Mouse (Mus musculus): ENCODE results near the gene Rap1gds1.

The Rap1gds1 gene

DNA sequence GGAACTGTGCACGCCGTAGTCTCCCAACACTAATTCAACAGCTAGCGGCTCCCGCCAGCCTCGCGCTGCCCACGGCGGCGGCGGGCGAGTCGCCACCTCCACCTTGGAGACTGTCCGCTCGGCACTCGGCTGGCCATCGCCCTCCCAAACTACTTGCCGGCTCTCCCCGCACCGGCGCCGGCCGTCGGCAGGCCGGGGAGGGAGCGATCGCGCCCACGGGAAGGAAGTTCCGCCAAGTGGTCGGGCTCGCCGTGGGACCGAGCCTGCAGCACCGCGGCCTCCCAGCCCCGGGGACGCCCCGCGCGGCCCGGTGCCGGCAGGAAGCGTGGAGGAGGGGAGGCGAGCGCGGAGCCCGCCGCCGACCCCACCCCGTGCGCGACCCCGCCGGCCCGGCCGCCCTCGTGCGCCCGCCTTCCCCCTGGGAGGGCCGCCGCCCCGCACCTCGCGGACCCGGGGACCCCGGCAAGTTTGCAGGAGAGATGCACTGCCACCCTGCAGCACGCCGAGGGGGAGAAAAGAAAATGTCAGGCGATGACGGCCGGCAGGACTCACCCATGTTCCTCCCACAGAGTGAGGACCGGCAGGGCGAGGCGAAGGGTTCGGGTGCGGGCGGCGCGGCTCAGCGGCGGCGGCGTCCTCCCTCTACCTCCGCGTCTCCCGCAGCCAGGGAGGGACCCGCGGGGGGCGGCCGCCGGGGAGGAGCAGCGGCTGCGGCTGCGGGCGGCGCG, at the start of gene Rap1gds1:
Gene Rap1gds1, minus strand, starts transcription at position 718 of the 728 bp plus-strand sequence.
- peak; percentile 27 to 47 for DNase-seq (ENCODE audit: low spot score in 2 of 2)

- no peak for DNase-seq (ENCODE audit: low spot score in 2 of 2)
These were observed 43.4 kb upstream of the Rap1gds1 start for GRCm38 (mm10) chr3:139118446-139118845.

DNA sequence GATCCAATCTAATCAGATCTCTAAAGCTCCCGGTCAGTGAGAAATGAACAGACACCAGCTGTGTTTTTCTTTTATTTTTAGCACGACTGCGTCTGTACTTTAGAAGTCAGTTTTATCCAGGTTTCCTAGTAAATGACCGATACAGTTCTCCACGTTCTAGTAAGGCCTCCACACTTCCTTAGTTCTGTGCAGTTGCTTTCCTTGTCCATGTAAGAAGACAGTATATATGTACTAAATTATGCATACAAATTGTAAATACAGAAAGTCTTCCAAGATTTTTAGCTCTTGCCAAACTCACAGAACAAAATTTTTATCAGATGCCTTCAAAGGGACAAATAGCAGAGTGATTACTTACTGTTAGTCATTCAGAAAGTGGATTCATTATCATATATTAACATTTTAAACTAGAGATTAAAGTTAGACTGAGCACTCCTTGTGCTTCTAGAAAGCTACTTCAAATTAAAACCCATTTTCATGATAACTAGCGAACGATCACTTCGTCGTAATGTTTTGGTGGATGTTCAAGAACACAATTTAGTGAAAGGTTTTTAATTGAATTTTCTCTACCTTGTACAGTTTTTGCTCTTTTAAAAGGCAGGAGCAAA, 41.8 kb upstream of the Rap1gds1 start:
- DNase-seq (ENCODE audit: low spot score in 2 of 2): no peak

DNA sequence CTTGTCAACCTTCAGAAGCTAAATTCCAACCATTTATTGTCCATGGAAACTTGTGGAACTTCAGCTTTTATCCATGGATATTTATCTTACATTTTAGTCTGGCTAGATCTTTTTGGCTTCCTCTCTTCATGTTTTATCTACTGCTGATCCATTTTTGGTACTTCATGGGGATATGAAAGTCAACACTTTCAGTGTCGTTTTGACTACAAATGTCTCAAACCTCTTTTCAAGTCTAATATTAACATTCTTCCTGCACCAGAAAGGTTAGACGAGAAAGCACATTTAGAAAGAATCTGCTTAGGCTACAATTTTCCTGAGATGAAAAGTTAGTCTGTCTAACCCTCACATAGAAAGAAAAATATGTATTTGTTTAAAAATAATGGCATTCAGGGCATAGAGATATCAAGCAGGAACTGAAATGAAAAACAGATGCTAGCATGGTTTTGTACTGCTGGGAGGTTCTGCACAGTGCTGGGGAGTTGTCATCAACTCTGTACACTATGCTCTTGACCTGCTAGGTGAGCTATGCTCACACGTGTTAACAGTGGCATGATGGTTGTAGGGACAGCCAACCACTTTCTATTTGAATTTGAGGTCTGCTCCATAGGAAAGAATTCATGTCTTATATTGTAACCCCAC, 37.5 kb upstream of the Rap1gds1 start:
- DNase-seq (ENCODE audit: low spot score in 2 of 2): no peak

GRCm38 (mm10) chr3:139111877-139112276, 36.9 kb upstream of the Rap1gds1 start:
- DNase-seq (ENCODE audit: low spot score in 2 of 2): no peak

DNA sequence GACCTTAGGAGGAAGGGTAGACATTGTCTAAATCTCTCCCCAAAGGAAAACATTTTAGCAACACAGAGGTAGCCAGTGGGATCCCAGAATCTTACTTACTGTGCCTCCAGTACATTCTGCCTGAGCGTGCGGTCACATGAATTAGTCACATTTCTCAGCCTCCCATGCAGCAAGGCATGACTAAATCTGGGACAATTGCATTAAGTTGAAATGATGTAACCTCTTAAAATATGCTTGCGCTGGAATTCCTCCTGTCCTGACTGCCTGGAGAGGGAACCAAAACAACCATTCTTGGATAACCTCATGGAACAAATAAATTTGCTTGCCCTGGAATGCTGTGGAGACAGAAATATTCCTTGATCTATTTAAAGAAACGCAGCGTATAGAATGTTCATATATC, 33.2 kb upstream of the Rap1gds1 start:
- DNase-seq (ENCODE audit: low spot score in 2 of 2): no peak

DNA sequence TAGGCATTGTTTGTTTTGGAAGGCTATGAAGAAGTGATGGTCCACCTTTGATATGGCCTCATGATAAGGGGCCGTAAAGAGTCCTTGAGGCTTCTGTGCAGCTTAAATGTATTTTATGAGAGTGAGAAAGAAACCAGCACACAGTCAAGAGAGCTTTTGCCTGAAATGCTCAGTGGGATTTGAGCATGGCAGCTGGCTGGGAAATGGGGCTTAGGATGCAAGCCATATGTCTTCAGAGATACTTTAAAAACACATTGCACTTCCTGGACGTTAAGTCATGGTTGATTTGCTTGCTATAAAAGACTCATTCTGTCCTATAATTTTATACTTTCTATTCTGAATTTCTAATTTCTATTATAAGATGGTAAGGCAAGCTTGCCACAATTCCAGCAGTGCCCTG, 28.9 kb upstream of the Rap1gds1 start:
- no peak for DNase-seq (ENCODE audit: low spot score in 2 of 2)

DNA sequence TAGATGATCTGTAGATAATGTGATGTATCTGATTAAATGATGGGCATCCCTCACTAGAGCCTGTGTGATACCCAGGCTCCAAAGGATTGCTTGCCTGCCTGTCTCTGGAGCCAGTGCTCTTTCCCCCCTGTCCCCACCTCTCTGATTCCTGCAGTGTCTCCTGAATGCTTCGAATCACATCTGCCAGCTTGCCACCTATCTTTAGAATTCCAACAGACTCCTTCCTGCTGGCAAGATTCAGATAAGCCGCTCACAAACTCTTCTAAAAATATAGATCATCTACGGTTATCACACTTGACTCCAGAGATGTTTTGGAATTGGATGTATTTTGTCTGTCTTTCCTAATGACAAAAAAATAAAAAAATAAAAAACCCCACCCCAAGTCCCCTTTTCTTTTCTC, 28.3 kb upstream of the Rap1gds1 start:
- DNase-seq (ENCODE audit: low spot score in 2 of 2): no peak

GRCm38 (mm10) chr3:139101941-139102340, 26.9 kb upstream of the Rap1gds1 start:
- DNase-seq (ENCODE audit: low spot score in 2 of 2): no peak

DNA sequence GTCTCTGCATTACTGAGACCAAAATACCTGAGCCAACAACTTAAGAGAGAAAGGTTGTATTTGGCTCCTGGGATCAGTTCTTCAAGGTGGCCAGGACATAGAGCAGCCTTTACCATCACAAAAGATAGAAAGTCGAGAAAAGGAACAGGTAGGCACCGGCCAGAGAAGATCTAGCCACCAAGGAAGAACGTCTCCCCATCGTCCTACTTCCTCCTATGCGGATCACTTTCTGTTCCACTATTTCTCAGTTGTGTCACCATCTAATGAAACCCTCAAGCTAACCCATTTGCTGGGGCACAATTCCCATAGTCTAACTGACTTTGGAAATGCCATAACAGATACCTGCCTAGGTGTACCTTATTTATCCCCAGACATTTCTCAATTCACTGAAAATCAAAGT, 24.3 kb upstream of the Rap1gds1 start:
- DNase-seq (ENCODE audit: low spot score in 2 of 2): no peak

GRCm38 (mm10) chr3:139095894-139096293, 20.9 kb upstream of the Rap1gds1 start:
- no peak for DNase-seq (ENCODE audit: low spot score in 2 of 2)

- DNase-seq (ENCODE audit: low spot score in 2 of 2): no peak
These were observed 13.5 kb upstream of the Rap1gds1 start for GRCm38 (mm10) chr3:139088526-139088925.

- DNase-seq (ENCODE audit: low spot score in 2 of 2): no peak
These were observed 9.0 kb upstream of the Rap1gds1 start for GRCm38 (mm10) chr3:139083778-139084539.

GRCm38 (mm10) chr3:139079831-139080230, 4.8 kb upstream of the Rap1gds1 start:
- DNase-seq (ENCODE audit: low spot score in 2 of 2): no peak

DNA sequence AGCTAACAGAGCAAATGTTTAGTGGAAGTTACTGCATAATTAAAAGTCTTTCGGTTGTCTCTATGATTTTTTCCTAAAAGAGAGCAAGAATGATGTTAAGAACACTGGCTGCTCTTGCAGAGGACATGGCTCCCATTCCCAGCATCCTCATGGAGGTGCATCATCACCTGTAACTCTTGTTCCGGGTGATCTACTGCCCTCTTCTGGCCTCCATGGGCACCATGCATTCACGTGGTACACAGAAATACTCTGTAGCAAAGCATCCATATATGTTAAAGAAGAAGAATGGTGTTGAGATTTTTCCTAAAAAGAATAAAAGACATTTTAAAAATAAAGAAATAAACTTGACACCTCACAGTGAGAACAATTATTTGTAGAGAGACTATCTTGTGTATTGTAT, 3.0 kb upstream of the Rap1gds1 start:
- no peak for DNase-seq (ENCODE audit: low spot score in 2 of 2)

GRCm38 (mm10) chr3:139076059-139076455, 1.1 kb upstream of the Rap1gds1 start:
- DNase-seq (ENCODE audit: low spot score in 2 of 2): no peak

- DNase-seq (ENCODE audit: low spot score in 2 of 2): peak; percentile 83 to 84
These were observed 495 bp upstream of the Rap1gds1 start for GRCm38 (mm10) chr3:139075333-139076058.

GRCm38 (mm10) chr3:139073801-139074483, 1.1 kb downstream of the Rap1gds1 start:
- no peak for DNase-seq (ENCODE audit: low spot score in 2 of 2)

- no peak for DNase-seq (ENCODE audit: low spot score in 2 of 2)
These were observed 5.5 kb downstream of the Rap1gds1 start for GRCm38 (mm10) chr3:139069539-139069938.

DNA sequence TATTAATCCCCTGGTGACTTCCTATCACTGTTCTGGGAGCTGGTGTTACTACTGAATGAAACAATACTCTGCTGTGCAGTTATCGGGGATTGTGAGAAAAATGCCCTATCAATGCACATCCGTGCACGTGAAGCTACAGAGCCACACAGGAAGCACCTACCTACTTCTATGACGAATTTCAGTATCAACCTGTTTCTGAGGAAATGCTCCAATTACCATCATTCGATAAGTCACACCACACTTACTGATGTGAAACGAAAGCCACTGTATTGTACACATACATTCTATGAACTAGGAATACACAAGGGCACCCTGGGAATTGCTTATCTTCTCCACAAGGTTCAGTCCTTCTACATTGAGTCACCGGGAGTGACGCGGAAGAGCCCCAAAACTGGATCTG, 10.9 kb downstream of the Rap1gds1 start:
- DNase-seq (ENCODE audit: low spot score in 2 of 2): no peak

DNA sequence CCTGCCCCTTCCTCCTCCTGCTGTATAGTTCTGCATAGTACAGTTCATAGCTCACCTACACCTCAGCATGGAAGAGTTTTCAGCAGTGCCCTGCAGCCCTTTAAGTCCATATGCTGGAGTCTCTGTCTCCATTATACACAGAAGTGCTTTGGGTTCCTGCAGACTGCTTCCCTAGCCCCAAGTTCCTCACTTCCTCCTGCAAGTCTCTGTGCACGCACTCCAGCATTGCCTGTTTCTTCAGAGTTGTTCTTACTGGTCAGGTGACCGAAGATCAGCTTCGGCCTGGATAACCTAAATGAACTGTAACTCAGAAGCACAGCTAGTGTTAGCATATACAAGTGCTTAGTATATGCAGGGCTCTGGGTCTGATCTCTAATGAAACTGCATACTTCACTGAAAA, 12.9 kb downstream of the Rap1gds1 start:
- no peak for DNase-seq (ENCODE audit: low spot score in 2 of 2)
